Mouse (Mus musculus) cerebellum, adult 9-10 months (tissue): ENCODE results near the gene Armh3.

Experiments
- DNase-seq: peaks from one replicate; pipeline ENCODE4 v3.0.0; 2022

The Armh3 gene

DNA sequence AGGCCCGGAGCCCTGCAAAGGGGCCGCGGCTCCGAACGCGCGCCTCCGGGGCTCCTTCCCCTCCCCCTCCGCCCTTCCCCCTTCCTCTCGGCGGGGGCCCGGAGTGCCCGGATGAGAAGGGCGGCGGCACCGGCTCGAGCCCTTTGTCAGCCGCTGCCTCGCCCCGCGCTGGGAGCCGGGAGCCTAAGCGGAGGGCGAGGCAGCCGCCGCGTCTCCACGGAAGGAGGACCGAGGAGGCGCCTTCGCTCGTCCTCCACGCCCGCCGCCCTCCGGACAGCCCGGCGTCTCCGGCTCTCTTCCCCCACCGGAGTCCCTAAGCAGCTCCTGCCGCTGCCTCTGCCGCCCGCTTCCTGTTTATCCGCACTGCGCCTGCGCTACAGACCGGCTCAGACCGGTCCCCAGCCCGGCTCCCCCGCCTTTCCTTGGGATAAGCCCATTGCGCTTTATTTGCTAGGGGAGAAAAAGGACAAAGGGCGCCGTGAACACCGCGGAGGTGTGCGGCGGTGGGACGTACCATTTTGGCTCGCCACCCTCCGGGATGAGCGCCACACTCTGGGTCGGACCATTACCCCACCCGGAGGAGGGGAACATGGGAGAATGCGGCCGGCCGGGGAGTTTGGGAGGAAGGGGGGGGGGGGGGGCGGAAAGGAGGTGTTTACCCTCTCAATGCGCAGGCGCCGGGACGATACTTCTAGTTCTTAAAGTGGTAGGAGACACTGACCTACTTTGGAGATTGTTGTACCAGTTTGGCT lies 214.9 kb downstream of the Armh3 start, which contains the start of gene Mgea5:
Mgea5 (minus strand) TSS at position 657 of the 752 bp plus-strand sequence.
- DNase-seq: peak; percentile 99

DNA sequence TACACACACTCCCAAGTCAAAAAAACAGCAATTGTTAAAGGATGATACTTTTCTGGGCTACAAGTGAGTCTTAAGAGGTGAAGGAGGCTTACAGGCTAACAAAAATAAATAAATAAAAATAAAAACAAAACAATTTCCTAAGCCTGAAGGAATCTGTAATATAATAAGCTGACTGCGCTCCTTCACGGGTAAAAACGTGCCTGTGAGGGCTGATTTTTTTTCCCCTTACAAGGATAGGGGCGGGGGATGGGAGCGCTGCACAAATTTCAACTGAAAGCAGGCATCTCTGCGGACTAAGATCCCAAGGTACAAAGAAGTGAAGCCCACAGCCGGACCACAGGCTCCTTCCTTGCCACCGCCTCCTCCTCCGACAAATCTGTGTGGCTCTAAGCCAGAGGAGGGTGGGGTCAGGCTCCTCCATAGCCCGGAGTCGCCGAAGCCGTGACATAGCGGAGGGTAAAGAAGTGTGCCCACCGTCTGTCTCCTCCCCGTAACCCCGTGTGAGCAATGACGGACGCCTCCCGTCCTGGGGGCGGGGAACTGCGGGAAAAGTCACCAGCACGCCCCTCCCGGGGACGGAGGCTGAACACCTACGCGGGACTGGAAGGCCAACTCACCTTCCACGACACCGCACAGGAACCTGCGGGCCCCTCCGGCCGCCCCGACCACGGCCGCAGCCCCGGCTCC lies 215.8 kb downstream of the Armh3 start:
- peak; percentile 79 for DNase-seq

DNA sequence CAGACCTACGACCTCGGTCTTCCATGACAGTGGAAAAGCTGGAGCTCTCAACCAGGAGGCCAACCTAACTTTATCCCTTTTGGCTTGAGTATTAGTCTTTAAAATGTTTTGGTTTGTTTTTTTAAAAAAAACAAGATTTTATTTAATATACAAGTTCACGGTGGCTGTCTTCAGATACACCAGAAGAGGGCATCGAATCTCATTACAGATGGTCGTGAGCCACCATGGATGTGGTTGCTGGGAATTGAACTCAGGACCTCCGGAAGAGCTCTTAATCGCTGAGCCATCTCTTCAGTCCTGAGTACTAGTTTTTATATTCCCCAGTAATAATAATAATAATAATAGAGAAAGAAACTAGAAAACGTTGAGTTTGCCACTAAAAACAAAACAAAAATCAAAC lies 216.6 kb downstream of the Armh3 start:
- DNase-seq: no peak

DNA sequence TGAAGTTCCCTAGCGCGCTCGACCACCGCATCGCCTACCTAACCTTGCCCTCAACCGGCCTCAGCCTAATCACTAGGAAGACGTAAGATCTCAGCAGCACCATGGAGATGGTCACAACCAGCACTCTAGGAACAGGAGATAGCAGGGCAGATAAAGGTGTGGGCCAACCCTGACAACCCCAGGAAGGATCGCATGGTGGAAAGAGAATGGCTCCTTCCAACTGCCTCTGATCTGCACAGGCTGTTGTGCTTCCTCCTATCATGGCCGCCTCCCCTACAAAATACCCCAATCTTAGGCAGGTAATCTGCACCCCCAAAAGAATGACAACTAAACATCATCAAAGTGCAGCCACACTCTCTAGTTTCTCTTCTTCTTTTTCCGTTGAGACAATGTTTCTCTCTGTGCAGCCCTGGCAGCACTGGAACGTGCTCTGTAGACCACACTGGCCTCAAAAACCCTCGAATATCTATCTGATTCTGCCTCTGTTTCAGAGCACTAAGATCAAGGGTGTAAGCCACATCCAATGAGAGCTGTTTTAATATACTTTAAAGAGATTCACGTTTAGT lies 217.9 kb downstream of the Armh3 start:
- no peak for DNase-seq

DNA sequence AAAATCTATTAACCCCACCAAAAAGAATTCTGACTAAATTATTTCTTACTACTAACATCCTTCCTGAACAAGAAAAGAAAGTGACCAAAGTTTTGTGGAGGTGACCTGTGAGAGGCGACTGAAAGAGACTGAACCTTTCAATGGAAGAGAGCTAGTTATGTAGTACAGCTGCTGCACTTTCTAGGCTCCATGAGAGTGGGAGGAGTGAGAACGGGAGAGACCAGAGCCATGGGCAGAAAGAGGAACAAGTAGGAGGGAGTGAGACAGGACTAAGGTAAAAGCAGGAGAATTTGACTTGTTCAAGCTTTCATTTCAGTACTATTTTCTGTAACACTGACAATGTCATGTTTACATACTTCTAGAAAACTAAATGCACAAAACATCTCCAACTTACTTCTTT lies 222.8 kb downstream of the Armh3 start:
- DNase-seq: no peak

DNA sequence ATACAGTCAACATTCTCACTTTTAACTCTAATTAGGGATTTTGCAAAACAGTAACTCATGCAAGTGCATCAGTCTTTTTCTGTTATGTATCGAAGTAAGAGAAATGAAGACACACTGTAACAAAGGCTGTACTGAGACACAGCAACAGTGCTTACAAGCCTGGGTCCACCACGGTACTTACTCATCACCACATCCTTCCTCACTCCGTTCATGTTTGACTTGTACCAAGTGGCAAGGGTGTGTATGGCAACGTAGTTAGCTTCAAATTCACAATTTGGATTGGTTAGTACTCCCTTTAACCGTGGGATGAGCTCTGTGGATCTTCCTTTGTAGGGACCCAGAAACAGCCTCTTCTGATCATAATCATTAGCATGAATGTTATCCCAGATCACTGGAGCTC lies 226.8 kb downstream of the Armh3 start:
- no peak for DNase-seq
